Mouse (Mus musculus): ENCODE measurements around the gene Slc16a5. TPM values are rescaled to one million over a fixed set of nuclear protein-coding genes. Genes with fewer than 3 reads are reported as not detected.
"Not testable (repeated sequence)": the region's sequence is repeated elsewhere in the genome, so short reads cannot be mapped to it uniquely, and the experiment has no call there.

The Slc16a5 gene
- polyA plus RNA-seq, 1 experiment, result not detected

- H3K27ac ChIP-seq (replicated peaks; ENCODE audit: low read depth, low read length), result no peak overlapping the region
- no peaks in the 10 kb centered on the region for H3K4me1 ChIP-seq (ENCODE audit: control insufficient read depth, insufficient read depth, insufficient read length, low read length)
- no peak overlapping the region for H3K4me3 ChIP-seq (ENCODE audit: insufficient read depth, low read depth, low read length)
Measured at GRCm38 (mm10) chr11:115456182-115456581, 6.1 kb upstream of the Slc16a5 start.

GRCm38 (mm10) chr11:115457405-115457804, 4.9 kb upstream of the Slc16a5 start:
- Histone ChIP-seq H3K4me3 (ENCODE audit: insufficient read depth, low read depth, low read length) (no peak overlapping the region), H3K4me1 (ENCODE audit: control insufficient read depth, insufficient read depth, insufficient read length, low read length) (no peaks in the 10 kb centered on the region), H3K27ac (replicated peaks; ENCODE audit: low read depth, low read length) (no peak overlapping the region)

- no peak overlapping the region for H3K27ac ChIP-seq (replicated peaks; ENCODE audit: low read depth, low read length)
- H3K4me3 ChIP-seq (ENCODE audit: insufficient read depth, low read depth, low read length), result no peak overlapping the region
- H3K4me1 ChIP-seq (ENCODE audit: control insufficient read depth, insufficient read depth, insufficient read length, low read length), result no peaks in the 10 kb centered on the region
Measured at GRCm38 (mm10) chr11:115460976-115461375, 1.3 kb upstream of the Slc16a5 start.

GRCm38 (mm10) chr11:115461846-115462242, 430 bp upstream of the Slc16a5 start:
- no peak overlapping the region for H3K27ac ChIP-seq (replicated peaks; ENCODE audit: low read depth, low read length)
- no peaks in the 10 kb centered on the region for H3K4me1 ChIP-seq (ENCODE audit: control insufficient read depth, insufficient read depth, insufficient read length, low read length)
- no peak overlapping the region for H3K4me3 ChIP-seq (ENCODE audit: insufficient read depth, low read depth, low read length)

- Histone ChIP-seq H3K27ac (replicated peaks; ENCODE audit: low read depth, low read length) (no peak overlapping the region), H3K4me3 (ENCODE audit: insufficient read depth, low read depth, low read length) (no peak overlapping the region)
Measured at GRCm38 (mm10) chr11:115463397-115463796, 1.1 kb downstream of the Slc16a5 start.

GRCm38 (mm10) chr11:115464851-115465250, 2.6 kb downstream of the Slc16a5 start:
- no peak overlapping the region for H3K4me3 ChIP-seq (ENCODE audit: insufficient read depth, low read depth, low read length)
- H3K4me1 ChIP-seq (ENCODE audit: control insufficient read depth, insufficient read depth, insufficient read length, low read length), result no peaks in the 10 kb centered on the region
- no peak overlapping the region for H3K27ac ChIP-seq (replicated peaks; ENCODE audit: low read depth, low read length)

More at GRCm38 (mm10) chr11:115463397-115463796, 1.1 kb downstream of the Slc16a5 start:
- H3K4me1 ChIP-seq (ENCODE audit: control insufficient read depth, insufficient read depth, insufficient read length, low read length), result no peaks in the 10 kb centered on the region

GRCm38 (mm10) chr11:115467217-115467618, 4.9 kb downstream of the Slc16a5 start:
- no peak overlapping the region for H3K4me3 ChIP-seq (ENCODE audit: insufficient read depth, low read depth, low read length)
- no peak overlapping the region for H3K27ac ChIP-seq (replicated peaks; ENCODE audit: low read depth, low read length)
- H3K4me1 ChIP-seq (ENCODE audit: control insufficient read depth, insufficient read depth, insufficient read length, low read length), result no peaks in the 10 kb centered on the region

GRCm38 (mm10) chr11:115472183-115472582, 9.9 kb downstream of the Slc16a5 start:
- Histone ChIP-seq H3K4me3 (ENCODE audit: insufficient read depth, low read depth, low read length) (no peak overlapping the region), H3K4me1 (ENCODE audit: control insufficient read depth, insufficient read depth, insufficient read length, low read length) (peaks cover 6% of the 10 kb centered on the region), H3K27ac (replicated peaks; ENCODE audit: low read depth, low read length) (no peak overlapping the region)

GRCm38 (mm10) chr11:115473626-115474275, 11.5 kb downstream of the Slc16a5 start:
- peaks cover 6% of the 10 kb centered on the region for H3K4me1 ChIP-seq (ENCODE audit: control insufficient read depth, insufficient read depth, insufficient read length, low read length)
- peak overlapping the region; percentile 64 for H3K27ac ChIP-seq (replicated peaks; ENCODE audit: low read depth, low read length)
- 0 out of 2 replicates have a peak overlapping the region, but pooled peaks have one; percentile 8 for H3K4me3 ChIP-seq (ENCODE audit: insufficient read depth, low read depth, low read length)

GRCm38 (mm10) chr11:115475025-115475757, 12.9 kb downstream of the Slc16a5 start, which contains the start of gene Armc7:
Armc7 (plus strand) TSS chr11:115475667.
- H3K27ac ChIP-seq (replicated peaks; ENCODE audit: low read depth, low read length), result peak within 1 kb of the TSS; percentile 79
- peak within 1 kb of the TSS; percentile 89 for H3K4me3 ChIP-seq (ENCODE audit: insufficient read depth, low read depth, low read length)
- H3K4me1 ChIP-seq (ENCODE audit: control insufficient read depth, insufficient read depth, insufficient read length, low read length), result peaks cover 6% of the 10 kb centered on the region

- H3K27ac ChIP-seq (replicated peaks; ENCODE audit: low read depth, low read length), result no peak overlapping the region
- H3K4me3 ChIP-seq (ENCODE audit: insufficient read depth, low read depth, low read length), result peak overlapping the region; percentile 89
- H3K4me1 ChIP-seq (ENCODE audit: control insufficient read depth, insufficient read depth, insufficient read length, low read length), result peaks cover 6% of the 10 kb centered on the region
Measured at GRCm38 (mm10) chr11:115475758-115476237, 13.5 kb downstream of the Slc16a5 start.

- not testable (repeated sequence) for H3K4me1 ChIP-seq (ENCODE audit: control insufficient read depth, insufficient read depth, insufficient read length, low read length)
- Histone ChIP-seq H3K27ac (replicated peaks; ENCODE audit: low read depth, low read length) (peak overlapping the region; percentile 12; the same call in 1 of the 2 replicates), H3K4me3 (ENCODE audit: insufficient read depth, low read depth, low read length) (peak overlapping the region; percentile 15)
Measured at GRCm38 (mm10) chr11:115476630-115477029, 14.4 kb downstream of the Slc16a5 start.

GRCm38 (mm10) chr11:115477388-115477787, 15.1 kb downstream of the Slc16a5 start:
- H3K4me1 ChIP-seq (ENCODE audit: control insufficient read depth, insufficient read depth, insufficient read length, low read length); H3K27ac ChIP-seq (replicated peaks; ENCODE audit: low read depth, low read length): not testable (repeated sequence)
- H3K4me3 ChIP-seq (ENCODE audit: insufficient read depth, low read depth, low read length), result peak overlapping the region; percentile 15; the same call in 1 of the 2 replicates

- Histone ChIP-seq H3K27ac (replicated peaks; ENCODE audit: low read depth, low read length) (no peak overlapping the region), H3K4me1 (ENCODE audit: control insufficient read depth, insufficient read depth, insufficient read length, low read length) (peaks cover 6% of the 10 kb centered on the region), H3K4me3 (ENCODE audit: insufficient read depth, low read depth, low read length) (peak overlapping the region; percentile 6; the same call in 1 of the 2 replicates)
Measured at GRCm38 (mm10) chr11:115478296-115478938, 16.1 kb downstream of the Slc16a5 start.

GRCm38 (mm10) chr11:115481553-115482259, 19.4 kb downstream of the Slc16a5 start:
- H3K4me1 ChIP-seq (ENCODE audit: control insufficient read depth, insufficient read depth, insufficient read length, low read length), result no peaks in the 10 kb centered on the region
- H3K4me3 ChIP-seq (ENCODE audit: insufficient read depth, low read depth, low read length), result no peak overlapping the region
- H3K27ac ChIP-seq (replicated peaks; ENCODE audit: low read depth, low read length), result no peak overlapping the region

Data from brown adipose tissue, adult 24 weeks (tissue).